Mouse (Mus musculus): ENCODE data around the gene Gm10320.

Gm10320 gene

GRCm38 (mm10) chr13:98456398-98456797 is 35.4 kb downstream of the Gm10320 start:
- DNase-seq (ENCODE audit: low spot score in 2 of 2) = no peak

GRCm38 (mm10) chr13:98455646-98456045 is 36.2 kb downstream of the Gm10320 start:
- DNase-seq (ENCODE audit: low spot score in 2 of 2) = no peak

- no peak for DNase-seq (ENCODE audit: low spot score in 2 of 2)
These were observed 37.4 kb downstream of the Gm10320 start for GRCm38 (mm10) chr13:98454224-98454967.

- DNase-seq (ENCODE audit: low spot score in 2 of 2) = no peak
These were observed 38.7 kb downstream of the Gm10320 start for GRCm38 (mm10) chr13:98453146-98453545.

- DNase-seq (ENCODE audit: low spot score in 2 of 2) = no peak
These were observed 43.1 kb downstream of the Gm10320 start for GRCm38 (mm10) chr13:98448696-98449095.

- DNase-seq (ENCODE audit: low spot score in 2 of 2) = peak in 1 of 2 experiments; percentile 28
These were observed 44.1 kb downstream of the Gm10320 start for GRCm38 (mm10) chr13:98447741-98448140.

GRCm38 (mm10) chr13:98445391-98446125 is 46.2 kb downstream of the Gm10320 start:
- DNase-seq (ENCODE audit: low spot score in 2 of 2) = no peak

- DNase-seq (ENCODE audit: low spot score in 2 of 2) = no peak
These were observed 50.8 kb downstream of the Gm10320 start for GRCm38 (mm10) chr13:98441001-98441400.

- DNase-seq (ENCODE audit: low spot score in 2 of 2) = no peak
These were observed 51.4 kb downstream of the Gm10320 start for GRCm38 (mm10) chr13:98440293-98440952.
